In the genomic region with DNA sequence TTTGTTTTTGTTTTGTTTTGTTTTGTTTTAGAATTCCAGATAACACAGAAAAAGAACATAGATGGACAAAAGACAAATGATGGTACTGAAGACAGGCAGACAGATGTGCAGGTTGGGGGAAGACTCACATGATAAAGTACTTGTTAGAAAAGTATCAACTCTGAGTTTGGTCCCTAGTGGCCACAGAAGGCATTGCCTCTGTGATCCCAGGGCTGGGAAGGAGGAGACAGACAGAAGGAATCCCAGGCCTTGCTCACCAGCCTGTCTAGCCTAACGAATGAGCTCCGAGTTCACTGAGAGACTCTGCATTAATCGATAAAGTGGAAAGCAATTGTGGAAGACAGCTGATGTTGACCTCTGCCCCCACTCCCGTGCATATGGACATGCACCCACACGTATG, we compare ENCODE assay signal across 10 mouse cellular contexts. TPM values are rescaled to one million over a fixed set of nuclear protein-coding genes. Genes with fewer than 3 reads are reported as not detected.
DNase-seq lines count a peak whose midpoint lies in the region; ATAC-seq and TF ChIP-seq lines count a peak whose summit lies in the region.
"Had no signal": no experiment of that assay in that cellular context is flagged by ENCODE, and none has a peak within 500 bp of the region (broad histone marks: within the 10 kb centered on the region; RNA-seq: fewer than 3 reads in every experiment).

No protein-coding gene starts in this region.

- 0 out of 2 replicates have a peak, but pooled peaks cover 4% of the 10 kb centered on the region for H3K4me1 ChIP-seq in kidney, adult 2 months (ENCODE audit: control insufficient read depth, insufficient read depth, low read length)
- no peaks in the 10 kb centered on the region for H3K4me1 ChIP-seq in kidney, embryonic 14.5 days (ENCODE audit: control insufficient read depth, insufficient read depth, low read length)
- H3K4me1 ChIP-seq in testis, adult 2 months (ENCODE audit: control insufficient read depth, insufficient read depth, low read length), result peaks cover 2% of the 10 kb centered on the region; the same call in 1 of the 2 replicates

- H3K9ac ChIP-seq in kidney, embryonic 14.5 days (ENCODE audit: low read depth, low read length), result no peak overlapping the region
- H3K9ac ChIP-seq: heart, embryonic 13.5 days; lung, embryonic 15.5 days had no signal

- H3K36me3 ChIP-seq in kidney, adult 2 months (ENCODE audit: control insufficient read depth, insufficient read depth, low read length), result no peaks in the 10 kb centered on the region
- no peaks in the 10 kb centered on the region for H3K36me3 ChIP-seq in kidney, embryonic 14.5 days (ENCODE audit: control insufficient read depth, insufficient read depth, low read length)
- H3K36me3 ChIP-seq in testis, adult 2 months (ENCODE audit: control insufficient read depth, insufficient read depth, low read length), result no peaks in the 10 kb centered on the region
- H3K36me3 ChIP-seq: heart, embryonic 13.5 days; lung, embryonic 15.5 days had no signal

- H3K9me3 ChIP-seq in kidney, embryonic 14.5 days (ENCODE audit: control insufficient read depth, low read length), result no peaks in the 10 kb centered on the region
- H3K9me3 ChIP-seq: heart, embryonic 13.5 days; lung, embryonic 15.5 days had no signal

- H3K27ac ChIP-seq in kidney, adult 2 months (ENCODE audit: insufficient read depth, low read depth, low read length), result no peak overlapping the region
- H3K27ac ChIP-seq in kidney, embryonic 14.5 days (ENCODE audit: low read depth, low read length), result no peak overlapping the region
- no peak overlapping the region for H3K27ac ChIP-seq in testis, adult 2 months (ENCODE audit: control insufficient read depth, insufficient read depth, low read depth, low read length)
- H3K27ac ChIP-seq: heart, embryonic 13.5 days; lung, embryonic 15.5 days had no signal

- no peak for TF ChIP-seq POLR2A in kidney, adult 2 months (IDR thresholded peaks at IDR 0.05; ENCODE audit: low read depth, low read length)
- no peak for TF ChIP-seq POLR2A in testis, adult 2 months (IDR thresholded peaks at IDR 0.05; ENCODE audit: control insufficient read depth, low read depth, low read length)

- no peak for ATAC-seq in kidney, embryonic 14.5 days (ENCODE audit: low FRiP score, low TSS enrichment)

- intact Hi-C loops in left cerebral cortex, postnatal 10 days (cut with DNase I), result no loop called here

- peak; percentile 55 for TF ChIP-seq CTCF in kidney, adult 2 months (conservative IDR thresholded peaks at IDR 0.05; ENCODE audit: insufficient read depth, insufficient read length, low read depth, low read length)
- TF ChIP-seq CTCF in testis, adult 2 months (IDR thresholded peaks at IDR 0.05; ENCODE audit: control insufficient read depth, insufficient read depth, insufficient replicate concordance, low read depth, low read length), result peak; percentile 29; the same call in 1 of the 2 replicates

- H3K27me3 ChIP-seq in kidney, adult 2 months (replicated peaks; ENCODE audit: control insufficient read depth, insufficient read depth, low read length), result no peaks in the 10 kb centered on the region
- H3K27me3 ChIP-seq in kidney, embryonic 14.5 days (ENCODE audit: control insufficient read depth, insufficient read depth, low read length), result peaks cover 23% of the 10 kb centered on the region
- no peaks in the 10 kb centered on the region for H3K27me3 ChIP-seq in testis, adult 2 months (ENCODE audit: control insufficient read depth, insufficient read depth, low read length)

- no peak overlapping the region for H3K4me2 ChIP-seq in kidney, embryonic 14.5 days (replicated peaks; ENCODE audit: low read depth, low read length)
- H3K4me2 ChIP-seq: heart, embryonic 13.5 days; lung, embryonic 15.5 days had no signal

- no peak overlapping the region for H3K4me3 ChIP-seq in kidney, adult 2 months (ENCODE audit: insufficient read depth, low read depth, low read length)
- H3K4me3 ChIP-seq in kidney, embryonic 14.5 days (ENCODE audit: low read length), result no peak overlapping the region
- no peak overlapping the region for H3K4me3 ChIP-seq in testis, adult 2 months (ENCODE audit: control insufficient read depth, low read depth, low read length)
- H3K4me3 ChIP-seq: heart, embryonic 13.5 days; lung, embryonic 15.5 days had no signal

- WGBS in kidney, adult 2 months, result 73% methylated on average over 5 of the region's 5 CpGs
- WGBS in kidney, embryonic 14.5 days, result 61% methylated on average over 5 of the region's 5 CpGs

- DNase-seq in kidney, adult 2 months, result peak; percentile 29
- DNase-seq in testis, postnatal 14 days (ENCODE audit: low spot score), result no peak
- DNase-seq in lung, postnatal 14 days, result peak; percentile 44
- no peak for DNase-seq in yolk sac, embryonic 10.5 days (ENCODE audit: low spot score)
- DNase-seq in left cerebral cortex, postnatal 10 days (ENCODE audit: extremely low spot score in 1 of 2, low spot score in 2 of 2), result no peak
- DNase-seq: cerebellum, adult 18-20 months had no signal

RNA-seq across cellular contexts. Expression of gene Mafb, which starts 10.7 kb away (rescaled TPM):
- 8.0 and 8.5 TPM in 2 replicates for polyA plus RNA-seq in kidney, adult 2 months (2012; rRNA removed)
- polyA plus RNA-seq in kidney, embryonic 14.5 days (2014; fragmentation: Nextera tagmentation; extraction: Ambion mirVana), result 23.0 and 33.2 TPM in 2 replicates
- 2.6 and 3.5 TPM in 2 replicates for polyA plus RNA-seq in testis, adult 2 months (2012; rRNA removed)
- total RNA-seq in left cerebral cortex, postnatal 10 days (2021), result 10 to 100 TPM; 19.9 to 21.6 TPM

RNA-seq across cellular contexts. Expression of gene Gm826, which starts 22.2 kb away (rescaled TPM):
- 0.25 and 0.41 TPM in 2 replicates for polyA plus RNA-seq in kidney, adult 2 months (2012; rRNA removed)
- 0.37 and 0.73 TPM in 2 replicates for polyA plus RNA-seq in kidney, embryonic 14.5 days (2014; fragmentation: Nextera tagmentation; extraction: Ambion mirVana)
- polyA plus RNA-seq in testis, adult 2 months (2012; rRNA removed), result 0.31 and 0.77 TPM in 2 replicates
- total RNA-seq in left cerebral cortex, postnatal 10 days (2021), result not detected

Comparison
In these comparisons a context has a peak if more than half of its experiments do, and no peak if none do; other contexts are left out.
1. DNase-seq: peak in kidney, adult 2 months (single experiment) and lung, postnatal 14 days (single experiment); none in testis, postnatal 14 days (single experiment), yolk sac, embryonic 10.5 days (single experiment) and left cerebral cortex, postnatal 10 days (0 of 2).